Mouse (Mus musculus): Measurements from ENCODE around the gene Rbbp9. TPM values are rescaled to one million over a fixed set of nuclear protein-coding genes. Genes with fewer than 3 reads are reported as not detected.
"Not testable (repeated sequence)": the region's sequence is repeated elsewhere in the genome, so short reads cannot be mapped to it uniquely, and the experiment has no call there.

The Rbbp9 gene
- total RNA-seq (2012; rRNA removed), result 6.8 and 7.9 TPM in 2 replicates

GRCm38 (mm10) chr2:144550529-144550928, at the start of gene Rbbp9:
Rbbp9 (minus strand) TSS chr2:144550869.
- H3K4me1 ChIP-seq (ENCODE audit: control insufficient read depth in 2 of 2, insufficient read depth in 2 of 2, low read length in 2 of 2, poor library complexity in 1 of 2), result peaks cover 0 to 4% of the 10 kb centered on the region in 2 experiments; a peak in 1 of 4 replicates
- peak within 1 kb of the TSS; percentile 92 to 97 for H3K4me3 ChIP-seq (ENCODE audit: insufficient read depth in 1 of 2, low read depth in 1 of 2, low read length in 2 of 2, poor library complexity in 1 of 2, severe bottlenecking in 1 of 2)
- no peaks in the 10 kb centered on the region for H3K36me3 ChIP-seq (ENCODE audit: control insufficient read depth, insufficient read depth, low read length, poor library complexity, severe bottlenecking)
- TF ChIP-seq HCFC1 (IDR thresholded peaks at IDR 0.05; ENCODE audit: borderline replicate concordance, insufficient read depth, low read length) (peak; percentile 94), CHD2 (IDR thresholded peaks at IDR 0.05; ENCODE audit: low read depth, low read length) (no peak)
- peak within 1 kb of the TSS; percentile 53; the same call in 1 of the 2 replicates for H3K27ac ChIP-seq (ENCODE audit: insufficient read depth, low read depth, low read length, poor library complexity, severe bottlenecking)
- H3K9me3 ChIP-seq (ENCODE audit: control insufficient read depth, insufficient read depth, low read depth, low read length), result no peaks in the 10 kb centered on the region
- peak; percentile 69 for DNase-seq (ENCODE audit: low read depth, low spot score)
- peak within 1 kb of the TSS; percentile 90 for H3K9ac ChIP-seq (ENCODE audit: insufficient read depth, low read depth, low read length, poor library complexity, severe bottlenecking)
- in situ Hi-C loops (cut with MboI; ENCODE audit: low sequenced_read_pairs in 2 of 2, unreplicated experiment in 2 of 2), result no loop called here

- Histone ChIP-seq H3K9ac (ENCODE audit: insufficient read depth, low read depth, low read length, poor library complexity, severe bottlenecking) (peak within 1 kb of the TSS; percentile 94), H3K4me3 (ENCODE audit: insufficient read depth in 1 of 2, low read depth in 1 of 2, low read length in 2 of 2, poor library complexity in 1 of 2, severe bottlenecking in 1 of 2) (peak within 1 kb of the TSS; percentile 79 to 84), H3K27ac (ENCODE audit: insufficient read depth, low read depth, low read length, poor library complexity, severe bottlenecking) (no peak within 1 kb of the TSS), H3K4me1 (ENCODE audit: control insufficient read depth in 2 of 2, insufficient read depth in 2 of 2, low read length in 2 of 2, poor library complexity in 1 of 2) (0 out of 4 replicates have a peak, but pooled peaks cover 0 to 2% of the 10 kb centered on the region in 2 experiments), H3K36me3 (ENCODE audit: control insufficient read depth, insufficient read depth, low read length, poor library complexity, severe bottlenecking) (peaks cover 2% of the 10 kb centered on the region; the same call in 1 of the 2 replicates), H3K9me3 (ENCODE audit: control insufficient read depth, insufficient read depth, low read depth, low read length) (no peaks in the 10 kb centered on the region)
- TF ChIP-seq CHD2 (IDR thresholded peaks at IDR 0.05; ENCODE audit: low read depth, low read length), result no peak
- peak; percentile 75 for TF ChIP-seq HCFC1 (IDR thresholded peaks at IDR 0.05; ENCODE audit: borderline replicate concordance, insufficient read depth, low read length)
- in situ Hi-C loops (cut with MboI; ENCODE audit: low sequenced_read_pairs in 2 of 2, unreplicated experiment in 2 of 2), result no loop called here
- DNase-seq (ENCODE audit: low read depth, low spot score), result peak; percentile 83
These were observed 49.4 kb upstream of the Rbbp9 start, which contains the start of gene Dtd1 for GRCm38 (mm10) chr2:144599831-144600687. Dtd1 (plus strand) TSS chr2:144599897.

DNA sequence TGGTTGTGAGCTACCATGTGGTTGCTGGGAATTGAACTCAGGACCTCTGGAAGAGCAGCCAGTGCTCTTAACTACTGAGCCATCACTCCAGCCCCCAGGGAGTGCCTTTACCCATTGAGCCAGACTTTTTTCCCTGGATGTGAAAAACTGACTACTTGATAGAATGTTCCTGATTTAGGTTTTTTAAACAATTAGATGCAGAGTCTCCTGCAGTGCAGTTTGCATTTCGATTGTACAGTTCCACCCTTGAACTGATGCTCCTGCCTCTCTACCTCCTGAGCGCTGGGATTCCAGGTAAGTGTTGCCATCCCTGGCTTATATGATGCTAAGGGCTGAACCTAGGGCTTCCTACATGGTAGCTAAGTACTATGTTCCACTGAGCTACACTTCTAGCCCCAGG, 47.3 kb upstream of the Rbbp9 start:
- H3K9ac ChIP-seq (ENCODE audit: insufficient read depth, low read depth, low read length, poor library complexity, severe bottlenecking), result no peak overlapping the region
- peaks cover 0 to 2% of the 10 kb centered on the region in 2 experiments; a peak in 1 of 4 replicates for H3K4me1 ChIP-seq (ENCODE audit: control insufficient read depth in 2 of 2, insufficient read depth in 2 of 2, low read length in 2 of 2, poor library complexity in 1 of 2)
- in situ Hi-C loops (cut with MboI; ENCODE audit: low sequenced_read_pairs in 2 of 2, unreplicated experiment in 2 of 2), result no loop called here
- no peak overlapping the region for H3K27ac ChIP-seq (ENCODE audit: insufficient read depth, low read depth, low read length, poor library complexity, severe bottlenecking)
- DNase-seq (ENCODE audit: low read depth, low spot score), result no peak
- no peaks in the 10 kb centered on the region for H3K9me3 ChIP-seq (ENCODE audit: control insufficient read depth, insufficient read depth, low read depth, low read length)
- no peak for TF ChIP-seq HCFC1 (IDR thresholded peaks at IDR 0.05; ENCODE audit: borderline replicate concordance, insufficient read depth, low read length)
- no peak for TF ChIP-seq MAFK (IDR thresholded peaks at IDR 0.05; ENCODE audit: insufficient read depth, low read depth, low read length)
- TF ChIP-seq ZNF384 (IDR thresholded peaks at IDR 0.05; ENCODE audit: low read depth, low read length), result no peak
- no peak for TF ChIP-seq CHD2 (IDR thresholded peaks at IDR 0.05; ENCODE audit: low read depth, low read length)
- TF ChIP-seq ZC3H11A (IDR thresholded peaks at IDR 0.05; ENCODE audit: borderline replicate concordance, low read depth, low read length), result no peak
- 0 out of 2 replicates have a peak, but pooled peaks cover 2% of the 10 kb centered on the region for H3K36me3 ChIP-seq (ENCODE audit: control insufficient read depth, insufficient read depth, low read length, poor library complexity, severe bottlenecking)
- no peak overlapping the region for H3K4me3 ChIP-seq (ENCODE audit: insufficient read depth in 1 of 2, low read depth in 1 of 2, low read length in 2 of 2, poor library complexity in 1 of 2, severe bottlenecking in 1 of 2)

DNA sequence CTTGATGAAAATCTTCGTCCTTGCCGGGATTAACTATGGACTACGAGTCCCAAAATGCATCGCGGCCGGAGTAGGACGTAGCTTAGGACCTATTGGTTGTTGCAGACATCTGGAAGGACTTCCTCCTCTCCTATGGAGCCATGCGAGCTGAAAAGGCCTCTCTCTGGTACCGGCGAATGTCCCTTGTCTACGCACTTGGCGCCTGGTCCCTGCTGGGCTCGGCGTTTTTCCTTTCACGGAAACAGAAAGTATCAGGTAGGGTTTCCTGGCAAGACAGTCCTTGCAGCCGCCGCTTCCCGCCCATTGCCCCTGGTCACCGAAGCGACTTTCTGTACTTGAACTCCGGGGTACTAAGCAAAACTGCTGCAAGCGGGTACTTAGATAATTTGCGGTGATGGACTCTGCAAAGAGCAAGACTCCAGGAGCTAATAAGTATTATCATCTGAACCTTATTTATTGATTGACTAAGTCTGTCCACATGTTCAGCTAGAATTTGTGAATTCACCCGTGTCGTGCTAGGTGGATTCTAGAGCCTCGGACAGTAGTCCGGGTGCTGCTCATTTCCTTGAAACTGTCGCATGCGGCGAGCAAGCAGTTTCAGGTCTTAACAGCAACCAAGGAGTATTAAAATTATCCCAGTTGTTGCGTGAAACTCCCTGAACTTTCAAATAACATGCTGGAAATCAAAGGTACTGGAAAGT, 43.4 kb upstream of the Rbbp9 start, which contains the start of gene Smim26:
Gene Smim26 (plus strand): TSS at position 104 of the 701 bp plus-strand sequence.
- Histone ChIP-seq H3K4me1 (ENCODE audit: control insufficient read depth in 2 of 2, insufficient read depth in 2 of 2, low read length in 2 of 2, poor library complexity in 1 of 2) (peaks cover 0 to 2% of the 10 kb centered on the region in 2 experiments; a peak in 1 of 4 replicates), H3K27ac (ENCODE audit: insufficient read depth, low read depth, low read length, poor library complexity, severe bottlenecking) (no peak within 1 kb of the TSS), H3K36me3 (ENCODE audit: control insufficient read depth, insufficient read depth, low read length, poor library complexity, severe bottlenecking) (peaks cover 9% of the 10 kb centered on the region), H3K9me3 (ENCODE audit: control insufficient read depth, insufficient read depth, low read depth, low read length) (no peaks in the 10 kb centered on the region), H3K9ac (ENCODE audit: insufficient read depth, low read depth, low read length, poor library complexity, severe bottlenecking) (peak within 1 kb of the TSS; percentile 86), H3K4me3 (ENCODE audit: insufficient read depth in 1 of 2, low read depth in 1 of 2, low read length in 2 of 2, poor library complexity in 1 of 2, severe bottlenecking in 1 of 2) (peak within 1 kb of the TSS; percentile 84 to 91)
- TF ChIP-seq ZC3H11A (IDR thresholded peaks at IDR 0.05; ENCODE audit: borderline replicate concordance, low read depth, low read length) (no peak), ZNF384 (IDR thresholded peaks at IDR 0.05; ENCODE audit: low read depth, low read length) (no peak), HCFC1 (IDR thresholded peaks at IDR 0.05; ENCODE audit: borderline replicate concordance, insufficient read depth, low read length) (peak; percentile 90), CHD2 (IDR thresholded peaks at IDR 0.05; ENCODE audit: low read depth, low read length) (no peak), MAFK (IDR thresholded peaks at IDR 0.05; ENCODE audit: insufficient read depth, low read depth, low read length) (no peak)
- DNase-seq (ENCODE audit: low read depth, low spot score), result peak; percentile 63
- in situ Hi-C loops (cut with MboI; ENCODE audit: low sequenced_read_pairs in 2 of 2, unreplicated experiment in 2 of 2), result no loop called here

GRCm38 (mm10) chr2:144593036-144593435, 42.4 kb upstream of the Rbbp9 start:
- H3K9me3 ChIP-seq (ENCODE audit: control insufficient read depth, insufficient read depth, low read depth, low read length); DNase-seq (ENCODE audit: low read depth, low spot score); H3K27ac ChIP-seq (ENCODE audit: insufficient read depth, low read depth, low read length, poor library complexity, severe bottlenecking); H3K9ac ChIP-seq (ENCODE audit: insufficient read depth, low read depth, low read length, poor library complexity, severe bottlenecking); in situ Hi-C loops (cut with MboI; ENCODE audit: low sequenced_read_pairs in 2 of 2, unreplicated experiment in 2 of 2); H3K4me1 ChIP-seq (ENCODE audit: control insufficient read depth in 2 of 2, insufficient read depth in 2 of 2, low read length in 2 of 2, poor library complexity in 1 of 2): not testable (repeated sequence)
- peaks cover 11% of the 10 kb centered on the region for H3K36me3 ChIP-seq (ENCODE audit: control insufficient read depth, insufficient read depth, low read length, poor library complexity, severe bottlenecking)
- H3K4me3 ChIP-seq (ENCODE audit: insufficient read depth in 1 of 2, low read depth in 1 of 2, low read length in 2 of 2, poor library complexity in 1 of 2, severe bottlenecking in 1 of 2), result peak overlapping the region in 1 of 2 experiments; percentile 5; a peak in 1 of 4 replicates

Measured in ES-E14 (cell line).